Mouse (Mus musculus) kidney, adult 2 months (tissue): ENCODE results near the gene Sfxn2. TPM values are rescaled to one million over a fixed set of nuclear protein-coding genes. Genes with fewer than 3 reads are reported as not detected.
A peak's percentile ranks its signal among the peaks of the same experiment; 100 is the strongest.

ENCODE experiments used
- DNase-seq: peaks from one replicate; pipeline ENCODE4 v3.0.0; 2021
- H3K27ac ChIP-seq: fragments of 200-500 bp; 2 replicates; pipeline ENCODE4 v1.5.1; 2012; ENCODE audit warnings: low read depth, low read length, control low read depth, inconsistent platforms; ENCODE audit not compliant: insufficient read depth
- H3K27me3 ChIP-seq: fragments of 200-500 bp; replicated peaks from 2 replicates; pipeline ENCODE4 v1.6.1; 2012; ENCODE audit warnings: mild to moderate bottlenecking, moderate library complexity, low read length, inconsistent platforms; ENCODE audit not compliant: control insufficient read depth, insufficient read depth
- H3K36me3 ChIP-seq: fragments of 200-500 bp; 2 replicates; pipeline ENCODE4 v1.6.1; 2012; ENCODE audit warnings: mild to moderate bottlenecking, moderate library complexity, low read length, inconsistent platforms; ENCODE audit not compliant: control insufficient read depth, insufficient read depth
- H3K4me1 ChIP-seq: fragments of 200-500 bp; 2 replicates; pipeline ENCODE4 v1.6.1; 2011; ENCODE audit warnings: low read length; ENCODE audit not compliant: control insufficient read depth, insufficient read depth
- H3K4me3 ChIP-seq: fragments of 200-500 bp; 2 replicates; pipeline ENCODE4 v1.5.1; 2011; ENCODE audit warnings: mild to moderate bottlenecking, low read depth, low read length, control low read depth; ENCODE audit not compliant: insufficient read depth
- CTCF ChIP-seq: fragments of 200-500 bp; conservative IDR thresholded peaks from 2 replicates; pipeline ENCODE4 v1.5.1; 2011; ENCODE audit warnings: low read depth, mild to moderate bottlenecking, control low read depth, low read length, moderate library complexity, mixed read lengths; ENCODE audit not compliant: insufficient read depth, insufficient read length
- POLR2A ChIP-seq: fragments of 200-500 bp; IDR thresholded peaks from one replicate; pipeline ENCODE4 v1.6.1; 2011; ENCODE audit warnings: low read depth, low read length, control low read depth
- WGBS: fragments of 180-500 bp; shearing (Covaris S2); methylation state at CpG from one replicate; pipeline ENCODE4 v1.1.7; 2018; 5-methylcytosine and 5-hydroxymethylcytosine counted together
- polyA plus RNA-seq: library from polyadenylated mRNA; depleted of rRNA; stranded (reverse); fragments of >200 nt; gene quantifications from 2 replicates; pipeline ENCODE4 v1.2.3, GENCODE M21; 2012; rRNA removed

Sfxn2 gene
- 18.9 and 23.0 TPM in 2 replicates for polyA plus RNA-seq

- no peaks in the 10 kb centered on the region for H3K36me3 ChIP-seq
- DNase-seq, result peak; percentile 98
- under 1% methylated on average over 60 of the region's 67 CpGs for WGBS
- no peaks in the 10 kb centered on the region for H3K27me3 ChIP-seq
- peak within 1 kb of the TSS; percentile 76 for H3K4me3 ChIP-seq
- H3K27ac ChIP-seq, result peak within 1 kb of the TSS; percentile 62
- TF ChIP-seq POLR2A (peak; percentile 94), CTCF (no peak; the same call in 1 of the 2 replicates)
- H3K4me1 ChIP-seq, result peaks cover 5% of the 10 kb centered on the region
Observed at GRCm38 (mm10) chr19:46572951-46573937, at the start of gene Sfxn2, which contains the start of gene Arl3. TSS of gene Sfxn2 (plus strand) at chr19:46573365. TSS of gene Arl3 (minus strand) at chr19:46573198.

- WGBS, result 27% methylated on average over 20 of the region's 20 CpGs
- Histone ChIP-seq H3K27ac (peak overlapping the region; percentile 29; the same call in 1 of the 2 replicates), H3K4me1 (peaks cover 49% of the 10 kb centered on the region), H3K4me3 (no peak overlapping the region), H3K27me3 (no peaks in the 10 kb centered on the region), H3K36me3 (no peaks in the 10 kb centered on the region)
- no peak for TF ChIP-seq POLR2A
- no peak for TF ChIP-seq CTCF
- peak; percentile 70 for DNase-seq
Observed at GRCm38 (mm10) chr19:46523480-46524151, 49.5 kb upstream of the Sfxn2 start.

GRCm38 (mm10) chr19:46524152-46524544 is 49.0 kb upstream of the Sfxn2 start:
- no peak for DNase-seq
- Histone ChIP-seq H3K36me3 (no peaks in the 10 kb centered on the region), H3K4me3 (no peak overlapping the region), H3K4me1 (peaks cover 46% of the 10 kb centered on the region), H3K27me3 (no peaks in the 10 kb centered on the region), H3K27ac (peak overlapping the region; percentile 46; the same call in 1 of the 2 replicates)
- 21% methylated on average over 6 of the region's 6 CpGs for WGBS
- TF ChIP-seq CTCF (no peak), POLR2A (no peak)

- H3K4me1 ChIP-seq, result peaks cover 48% of the 10 kb centered on the region
- WGBS, result 7% methylated on average over 14 of the region's 14 CpGs
- peak; percentile 95 for DNase-seq
Observed at GRCm38 (mm10) chr19:46524601-46525321, 48.4 kb upstream of the Sfxn2 start.

GRCm38 (mm10) chr19:46525691-46526631 is 47.2 kb upstream of the Sfxn2 start:
- peaks cover 59% of the 10 kb centered on the region for H3K4me1 ChIP-seq

More at GRCm38 (mm10) chr19:46524601-46525321, 48.4 kb upstream of the Sfxn2 start:
- Histone ChIP-seq H3K4me3 (no peak overlapping the region), H3K27ac (peak overlapping the region; percentile 74), H3K27me3 (no peaks in the 10 kb centered on the region), H3K36me3 (no peaks in the 10 kb centered on the region)
- no peak for TF ChIP-seq POLR2A
- no peak; the same call in 1 of the 2 replicates for TF ChIP-seq CTCF

More at GRCm38 (mm10) chr19:46525691-46526631, 47.2 kb upstream of the Sfxn2 start:
- Histone ChIP-seq H3K27me3 (no peaks in the 10 kb centered on the region), H3K36me3 (no peaks in the 10 kb centered on the region), H3K27ac (peak overlapping the region; percentile 76), H3K4me3 (no peak overlapping the region)
- 46% methylated on average over 10 of the region's 10 CpGs for WGBS
- DNase-seq, result peak; percentile 74
- no peak for TF ChIP-seq CTCF
- no peak for TF ChIP-seq POLR2A
